Mouse (Mus musculus) hindbrain, embryonic 16.5 days (tissue): ENCODE measurements at regions not wholly inside any gene's neighbourhood (a gene's known extent, or its start where the extent isn't known, plus 50 kb on each side); places are given as distances from the start of the nearest gene placed in this dataset.

ENCODE experiments used
- ATAC-seq: fragments of 200-750 bp; cut with Nextera tagmentation; 2 replicates; pipeline ENCODE4 v1.8.0; 2017; ENCODE audit warnings: moderate TSS enrichment, moderate library complexity
- H3K27ac ChIP-seq: fragments of 300-500 bp; sonication (generic); 2 replicates; pipeline ENCODE4 v1.5.1; 2014; ENCODE audit warnings: low read depth, mild to moderate bottlenecking, control low read depth, low read length, moderate library complexity
- H3K27me3 ChIP-seq: fragments of 300-500 bp; sonication (generic); replicated peaks from 2 replicates; pipeline ENCODE4 v1.6.1; 2014; ENCODE audit warnings: low read length; ENCODE audit not compliant: control insufficient read depth, insufficient read depth
- H3K36me3 ChIP-seq: fragments of 300-500 bp; sonication (generic); 2 replicates; pipeline ENCODE4 v1.6.1; 2014; ENCODE audit warnings: mild to moderate bottlenecking, low read length, moderate library complexity, mixed read lengths; ENCODE audit not compliant: control insufficient read depth, insufficient read depth
- H3K4me1 ChIP-seq: fragments of 300-500 bp; sonication (generic); 2 replicates; pipeline ENCODE4 v1.6.1; 2014; ENCODE audit warnings: low read depth, low read length; ENCODE audit not compliant: control insufficient read depth, insufficient read depth
- H3K4me2 ChIP-seq: fragments of 300-500 bp; sonication (generic); 2 replicates; pipeline ENCODE4 v1.6.1; 2014; ENCODE audit warnings: mild to moderate bottlenecking, low read length, control low read depth, moderate library complexity
- H3K4me3 ChIP-seq: fragments of 300-500 bp; sonication (generic); 2 replicates; pipeline ENCODE4 v1.5.1; 2014; ENCODE audit warnings: mild to moderate bottlenecking, low read length, control low read depth, moderate library complexity
- H3K9ac ChIP-seq: fragments of 300-500 bp; sonication (generic); 2 replicates; pipeline ENCODE4 v1.6.1; 2014; ENCODE audit warnings: low read depth, mild to moderate bottlenecking, control low read depth, low read length, moderate library complexity
- H3K9me3 ChIP-seq: fragments of 300-500 bp; sonication (generic); 2 replicates; pipeline ENCODE4 v1.6.1; 2014; ENCODE audit warnings: mild to moderate bottlenecking, low read length, moderate library complexity; ENCODE audit not compliant: control insufficient read depth
- WGBS: fragments of 180-500 bp; shearing (Covaris S2); extraction: QIAGEN DNeasy Blood & Tissue Kit; methylation state at CpG from one replicate; pipeline ENCODE4 v1.1.7; 2014; 5-methylcytosine and 5-hydroxymethylcytosine counted together

DNA sequence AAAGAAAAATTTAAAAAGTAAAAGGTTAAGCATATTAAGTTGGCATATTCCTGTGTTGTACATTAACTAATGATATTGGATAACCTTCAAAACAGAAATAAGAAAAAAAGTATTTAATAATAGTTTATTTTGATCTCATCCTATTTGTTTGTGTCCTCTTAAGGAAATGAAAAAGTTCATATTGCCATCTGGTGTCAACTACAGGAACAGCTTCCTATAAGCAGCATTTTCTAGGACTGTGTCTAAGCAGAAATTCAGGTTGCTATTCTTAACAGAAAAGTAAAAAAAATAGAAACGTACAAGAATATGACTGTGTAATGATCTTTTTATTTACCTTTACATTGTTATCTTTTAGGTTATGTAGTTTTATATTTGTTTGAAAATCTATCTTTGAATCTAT, 313.4 kb upstream of the G6pd2 start:
- H3K4me2 ChIP-seq: no peak overlapping the region
- no peak for ATAC-seq
- 68% methylated on average over 1 of the region's 1 CpGs for WGBS

GRCm38 (mm10) chr5:61507406-61507805, 301.2 kb upstream of the G6pd2 start:
- H3K27me3 ChIP-seq: no peaks in the 10 kb centered on the region
- no peaks in the 10 kb centered on the region for H3K4me1 ChIP-seq
- H3K4me3 ChIP-seq: no peak overlapping the region
- no peaks in the 10 kb centered on the region for H3K36me3 ChIP-seq
- 90% methylated on average over 3 of the region's 3 CpGs for WGBS
- no peak overlapping the region for H3K9ac ChIP-seq
- H3K27ac ChIP-seq: no peak overlapping the region
- ATAC-seq: no peak
- H3K9me3 ChIP-seq: no peaks in the 10 kb centered on the region
- H3K4me2 ChIP-seq: no peak overlapping the region

More for the DNA sequence above, 313.4 kb upstream of the G6pd2 start:
- no peaks in the 10 kb centered on the region for H3K27me3 ChIP-seq
- H3K27ac ChIP-seq: no peak overlapping the region
- no peaks in the 10 kb centered on the region for H3K36me3 ChIP-seq
- no peak overlapping the region for H3K4me3 ChIP-seq
- H3K9me3 ChIP-seq: no peaks in the 10 kb centered on the region
- no peak overlapping the region for H3K9ac ChIP-seq
- no peaks in the 10 kb centered on the region for H3K4me1 ChIP-seq

DNA sequence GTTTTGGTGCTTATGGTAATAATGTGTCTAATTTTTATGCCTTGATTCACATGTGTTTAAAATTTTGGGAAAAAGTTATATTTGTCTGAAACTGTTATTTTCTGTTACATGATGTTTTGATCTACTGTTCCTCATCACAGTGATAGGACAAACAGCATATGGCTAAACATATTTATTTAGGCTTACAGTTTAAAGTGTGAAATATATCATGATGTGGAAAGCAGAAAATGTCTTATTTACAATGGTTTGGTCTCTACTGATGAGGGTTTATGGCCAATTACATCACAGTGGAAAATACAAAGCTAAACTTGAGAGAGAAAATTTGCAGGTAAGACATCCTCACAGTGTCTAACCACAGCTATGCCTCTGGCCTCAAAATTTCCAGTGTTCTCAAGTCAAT, 268.1 kb upstream of the G6pd2 start:
- no peaks in the 10 kb centered on the region for H3K36me3 ChIP-seq
- H3K4me3 ChIP-seq: no peak overlapping the region
- H3K27me3 ChIP-seq: no peaks in the 10 kb centered on the region
- no peaks in the 10 kb centered on the region for H3K9me3 ChIP-seq
- no peak for ATAC-seq
- no peaks in the 10 kb centered on the region for H3K4me1 ChIP-seq
- no peak overlapping the region for H3K4me2 ChIP-seq
- H3K27ac ChIP-seq: no peak overlapping the region
- H3K9ac ChIP-seq: no peak overlapping the region

DNA sequence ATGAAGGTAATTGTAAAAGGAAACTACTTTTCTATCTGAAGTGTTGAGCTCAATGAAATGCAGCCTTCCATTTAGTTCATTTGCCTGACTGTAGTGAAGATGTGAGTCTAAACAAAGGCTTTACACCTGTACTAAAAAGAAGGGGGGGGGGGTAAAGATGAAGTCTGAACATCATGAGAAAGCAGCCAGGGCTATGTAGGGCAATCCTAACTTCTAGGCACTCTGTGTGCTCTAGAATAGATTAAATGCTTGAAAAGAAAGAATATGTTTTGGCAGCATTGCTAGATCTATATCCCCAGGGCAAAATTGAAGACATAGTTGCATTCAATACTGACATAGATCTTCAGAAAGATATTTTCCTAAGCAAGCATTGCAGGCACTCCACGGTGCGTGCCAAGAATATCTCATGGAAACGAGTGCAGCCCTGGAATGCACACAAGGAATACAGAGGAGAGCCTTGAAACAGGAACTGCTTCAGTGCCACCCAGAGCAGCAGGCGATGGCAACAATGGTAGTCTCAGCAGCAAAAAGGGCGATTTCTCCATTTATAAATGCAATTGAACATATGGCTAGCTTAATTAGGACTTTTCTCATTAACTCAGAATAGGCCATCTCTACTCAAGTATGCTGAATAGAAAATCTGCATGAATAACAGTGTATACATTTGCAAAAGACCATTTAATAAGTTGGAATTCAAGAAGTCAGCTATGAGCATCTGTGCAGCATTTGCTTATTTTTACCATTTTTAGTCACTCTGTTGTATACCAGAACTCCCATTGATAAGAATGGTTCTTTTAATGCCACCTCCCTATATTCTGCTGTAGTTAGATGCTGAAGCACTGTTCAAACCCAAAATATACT, 261.8 kb upstream of the G6pd2 start:
- H3K36me3 ChIP-seq: no peaks in the 10 kb centered on the region
- H3K4me1 ChIP-seq: no peaks in the 10 kb centered on the region
- no peaks in the 10 kb centered on the region for H3K9me3 ChIP-seq
- H3K4me3 ChIP-seq: no peak overlapping the region
- H3K9ac ChIP-seq: no peak overlapping the region
- no peaks in the 10 kb centered on the region for H3K27me3 ChIP-seq
- H3K4me2 ChIP-seq: no peak overlapping the region
- ATAC-seq: peak; percentile 79
- WGBS: 44% methylated on average over 5 of the region's 5 CpGs
- no peak overlapping the region for H3K27ac ChIP-seq

- H3K9ac ChIP-seq: no peak overlapping the region
- H3K4me1 ChIP-seq: no peaks in the 10 kb centered on the region
- WGBS: 50% methylated on average over 1 of the region's 1 CpGs
- H3K36me3 ChIP-seq: no peaks in the 10 kb centered on the region
- no peak overlapping the region for H3K27ac ChIP-seq
- H3K27me3 ChIP-seq: no peaks in the 10 kb centered on the region
- H3K4me3 ChIP-seq: no peak overlapping the region
- ATAC-seq: no peak
- no peak overlapping the region for H3K4me2 ChIP-seq
- H3K9me3 ChIP-seq: no peaks in the 10 kb centered on the region
Observed at GRCm38 (mm10) chr5:61553526-61553925, 255.1 kb upstream of the G6pd2 start.
